ENCODE assay signal across 8 mouse cellular contexts in genomic region chr5:115531671-115532270, GRCm38 (mm10). TPM values are rescaled to one million over a fixed set of nuclear protein-coding genes. Genes with fewer than 3 reads are reported as not detected.
DNase-seq lines count a peak whose midpoint lies in the region; ATAC-seq and TF ChIP-seq lines count a peak whose summit lies in the region.

No protein-coding gene starts in this region.

- peak overlapping the region; percentile 34; the same call in 1 of the 2 replicates for H3K9ac ChIP-seq in intestine, postnatal 0 days (ENCODE audit: low read depth, low read length)

- WGBS in thymus, adult 2 months: 57% methylated on average over 18 of the region's 18 CpGs
- 10% methylated on average over 18 of the region's 18 CpGs for WGBS in intestine, postnatal 0 days

- H3K9me3 ChIP-seq in intestine, postnatal 0 days (ENCODE audit: control insufficient read depth): no peaks in the 10 kb centered on the region

- peak; percentile 69 for DNase-seq in thymus, postnatal 0 days (ENCODE audit: low spot score)
- no peak for DNase-seq in thymus, adult 2 months
- peak; percentile 88 for DNase-seq in cerebellum, adult 9-10 months
- DNase-seq in gastrocnemius, postnatal 25 days: peak; percentile 94
- peak; percentile 90 for DNase-seq in liver
- DNase-seq in natural killer cell, adult 2 months (ENCODE audit: low spot score in 2 of 2): peak; percentile 16 to 54
- DNase-seq in embryo, embryonic 10 days (ENCODE audit: low spot score): no peak

- H3K4me3 ChIP-seq in thymus, adult 2 months (ENCODE audit: control insufficient read depth, insufficient read depth, low read length): no peak overlapping the region
- H3K4me3 ChIP-seq in intestine, postnatal 0 days (ENCODE audit: low read depth, low read length): peak overlapping the region; percentile 16; the same call in 1 of the 2 replicates

- peaks cover 68% of the 10 kb centered on the region for H3K4me1 ChIP-seq in thymus, adult 2 months (replicated peaks; ENCODE audit: control insufficient read depth, insufficient read depth, low read length)
- peaks cover 52% of the 10 kb centered on the region for H3K4me1 ChIP-seq in intestine, postnatal 0 days (replicated peaks; ENCODE audit: control insufficient read depth, insufficient read depth, low read length)

- H3K27ac ChIP-seq in thymus, adult 2 months (ENCODE audit: control insufficient read depth, insufficient read depth, low read length): no peak overlapping the region
- H3K27ac ChIP-seq in intestine, postnatal 0 days (ENCODE audit: low read depth, low read length): peak overlapping the region; percentile 86

- TF ChIP-seq CTCF in thymus, adult 2 months (IDR thresholded peaks at IDR 0.05; ENCODE audit: borderline replicate concordance, control insufficient read depth, extremely low read depth, insufficient read depth, low read length, poor library complexity): no peak
- TF ChIP-seq CTCF in intestine, postnatal 0 days (IDR thresholded peaks at IDR 0.05; ENCODE audit: low read depth): no peak

- H3K36me3 ChIP-seq in thymus, adult 2 months (ENCODE audit: control insufficient read depth, insufficient read depth, low read length): no peaks in the 10 kb centered on the region
- no peaks in the 10 kb centered on the region for H3K36me3 ChIP-seq in intestine, postnatal 0 days (ENCODE audit: control insufficient read depth, insufficient read depth)

- no peaks in the 10 kb centered on the region for H3K27me3 ChIP-seq in thymus, adult 2 months (ENCODE audit: control insufficient read depth, insufficient read depth, low read length)
- no peaks in the 10 kb centered on the region for H3K27me3 ChIP-seq in intestine, postnatal 0 days (replicated peaks; ENCODE audit: control insufficient read depth, insufficient read depth, low read length)

- peak overlapping the region; percentile 54 for H3K4me2 ChIP-seq in intestine, postnatal 0 days (replicated peaks; ENCODE audit: low read depth)

- TF ChIP-seq POLR2A in thymus, adult 2 months (IDR thresholded peaks at IDR 0.05; ENCODE audit: control insufficient read depth, extremely low read depth, insufficient read depth, low read length, poor library complexity): no peak

- peak; percentile 84 for ATAC-seq in intestine, postnatal 0 days

RNA-seq across cellular contexts. Expression of gene Pxn, which starts 25.3 kb away (rescaled TPM):
- 40.2 and 44.8 TPM in 2 replicates for polyA plus RNA-seq in thymus, postnatal 0 days (2015; fragmentation: Nextera tagmentation; extraction: Ambion mirVana)
- 161 and 172 TPM in 2 replicates for polyA plus RNA-seq in thymus, adult 2 months (2012; rRNA removed)
- 10 to 100 TPM; 70.0 to 78.1 TPM for total RNA-seq in gastrocnemius, postnatal 25 days (2021)
- polyA plus RNA-seq in intestine, postnatal 0 days (2015; fragmentation: Nextera tagmentation; extraction: Ambion mirVana): 65.1 and 71.1 TPM in 2 replicates

RNA-seq across cellular contexts. Expression of gene Rplp0, which starts 27.5 kb away (rescaled TPM):
- 1,964 and 2,053 TPM in 2 replicates for polyA plus RNA-seq in thymus, postnatal 0 days (2015; fragmentation: Nextera tagmentation; extraction: Ambion mirVana)
- 3,356 and 3,688 TPM in 2 replicates for polyA plus RNA-seq in thymus, adult 2 months (2012; rRNA removed)
- 100 to 1,000 TPM; 558 to 572 TPM for total RNA-seq in gastrocnemius, postnatal 25 days (2021)
- 832 and 868 TPM in 2 replicates for polyA plus RNA-seq in intestine, postnatal 0 days (2015; fragmentation: Nextera tagmentation; extraction: Ambion mirVana)

RNA-seq across cellular contexts. Expression of gene Gcn1l1, which starts 33.3 kb away (rescaled TPM):
- 19.9 and 21.5 TPM in 2 replicates for polyA plus RNA-seq in thymus, postnatal 0 days (2015; fragmentation: Nextera tagmentation; extraction: Ambion mirVana)
- 87.8 and 109 TPM in 2 replicates for polyA plus RNA-seq in thymus, adult 2 months (2012; rRNA removed)
- total RNA-seq in gastrocnemius, postnatal 25 days (2021): 10 to 100 TPM; 26.1 to 30.7 TPM
- polyA plus RNA-seq in intestine, postnatal 0 days (2015; fragmentation: Nextera tagmentation; extraction: Ambion mirVana): 9.3 and 9.6 TPM in 2 replicates

RNA-seq across cellular contexts. Expression of gene Sirt4, which starts 47.2 kb away (rescaled TPM):
- 17.0 and 17.3 TPM in 2 replicates for polyA plus RNA-seq in thymus, postnatal 0 days (2015; fragmentation: Nextera tagmentation; extraction: Ambion mirVana)
- 47.2 and 48.6 TPM in 2 replicates for polyA plus RNA-seq in thymus, adult 2 months (2012; rRNA removed)
- total RNA-seq in gastrocnemius, postnatal 25 days (2021): 10 to 100 TPM; 13.8 to 14.1 TPM
- polyA plus RNA-seq in intestine, postnatal 0 days (2015; fragmentation: Nextera tagmentation; extraction: Ambion mirVana): 5.0 and 6.4 TPM in 2 replicates

Comparison
In these comparisons a context has a peak if more than half of its experiments do, and no peak if none do; other contexts are left out.
1. DNase-seq: peak in thymus, postnatal 0 days (single experiment), cerebellum, adult 9-10 months (single experiment), gastrocnemius, postnatal 25 days (single experiment), liver (single experiment) and natural killer cell, adult 2 months (2 of 2); none in thymus, adult 2 months (single experiment) and embryo, embryonic 10 days (single experiment).